Mouse (Mus musculus) olfactory bulb, adult 2 months (tissue): Measurements from ENCODE around the gene Atp1a4.

Experiments used
- CTCF ChIP-seq: fragments of 200-500 bp; IDR thresholded peaks from 2 replicates; pipeline ENCODE4 v1.5.1; 2012; ENCODE audit warnings: low read depth, mild to moderate bottlenecking, low read length, moderate library complexity; ENCODE audit not compliant: insufficient read depth
- POLR2A ChIP-seq: fragments of 200-500 bp; IDR thresholded peaks from 2 replicates; pipeline ENCODE4 v1.6.1; 2012; ENCODE audit warnings: mild to moderate bottlenecking, low read depth, low read length, moderate library complexity; ENCODE audit not compliant: insufficient read depth

DNA sequence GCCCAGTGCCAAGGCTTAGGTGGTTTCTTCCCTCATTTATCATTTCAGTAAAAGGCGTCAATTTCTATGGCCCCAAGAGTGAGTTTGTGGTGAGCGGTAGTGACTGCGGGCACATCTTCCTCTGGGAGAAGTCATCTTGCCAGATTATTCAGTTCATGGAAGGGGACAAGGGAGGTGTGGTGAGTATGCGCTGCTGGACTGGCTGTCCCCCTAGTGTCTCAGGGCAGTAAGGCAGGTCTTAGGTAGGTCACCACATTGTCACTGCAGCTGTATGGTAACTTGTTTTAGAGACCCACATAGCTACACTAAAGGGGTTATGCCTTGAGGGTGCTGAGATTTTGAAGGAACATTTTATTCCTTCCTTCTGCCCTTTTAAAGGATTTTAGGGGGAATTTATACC is 69.3 kb downstream of the Atp1a4 start:
- no peak for TF ChIP-seq POLR2A
- no peak for TF ChIP-seq CTCF
